Mouse (Mus musculus) heart, adult 2 months (tissue): ENCODE results near the gene Abhd4.

ENCODE experiments used
- CTCF ChIP-seq: fragments of 200-600 bp; IDR thresholded peaks from 2 replicates; pipeline ENCODE4 v1.8.1; 2022; ENCODE audit warnings: antibody characterized with exemption, mild to moderate bottlenecking, moderate library complexity
- POLR2A ChIP-seq: fragments of 200-500 bp; IDR thresholded peaks from 2 replicates; pipeline ENCODE4 v1.6.1; 2011; ENCODE audit warnings: mild to moderate bottlenecking, low read depth, low read length, control low read depth; ENCODE audit not compliant: insufficient read depth

- TF ChIP-seq POLR2A, result no peak
- TF ChIP-seq CTCF, result no peak
These were observed 7.4 kb downstream of the Abhd4 start for GRCm38 (mm10) chr14:54261386-54261785.
